In genomic region chr10:81408424-81408729, GRCm38 (mm10) we compare ENCODE assay signal across 9 mouse cellular contexts. TPM values are rescaled to one million over a fixed set of nuclear protein-coding genes. Genes with fewer than 3 reads are reported as not detected.
A peak's percentile ranks its signal among the peaks of the same experiment; 100 is the strongest.
DNase-seq lines count a peak whose midpoint lies in the region; ATAC-seq and TF ChIP-seq lines count a peak whose summit lies in the region.
"Had no signal": no experiment of that assay in that cellular context is flagged by ENCODE, and none has a peak within 500 bp of the region (broad histone marks: within the 10 kb centered on the region; RNA-seq: fewer than 3 reads in every experiment).

No protein-coding gene starts in this region.

- no peaks in the 10 kb centered on the region for H3K27me3 ChIP-seq in embryonic facial prominence, embryonic 15.5 days
- no peaks in the 10 kb centered on the region for H3K27me3 ChIP-seq in myocyte (ENCODE audit: control insufficient read depth, insufficient read depth, insufficient read length)

- H3K9ac ChIP-seq in embryonic facial prominence, embryonic 15.5 days: no peak overlapping the region
- H3K9ac ChIP-seq: forebrain, embryonic 15.5 days had no signal

- intact Hi-C loops in left cerebral cortex, adult 2 months (cut with DNase I): no loop called here
- intact Hi-C loops in left cerebral cortex, postnatal 10 days (cut with DNase I): no loop called here
- intact Hi-C loops in left cerebral cortex, postnatal 36 days (cut with DNase I): no loop called here

- peaks cover 19% of the 10 kb centered on the region for H3K79me2 ChIP-seq in myocyte (ENCODE audit: control insufficient read depth, insufficient read depth)

- WGBS in embryonic facial prominence, embryonic 15.5 days: 54% methylated on average over 13 of the region's 13 CpGs

- peak overlapping the region; percentile 56 for H3K27ac ChIP-seq in left cerebral cortex, adult 2 months
- H3K27ac ChIP-seq in embryonic facial prominence, embryonic 15.5 days (replicated peaks): peak overlapping the region; percentile 60; the same call in 1 of the 2 replicates
- H3K27ac ChIP-seq: forebrain, embryonic 15.5 days had no signal

- no peak for ATAC-seq in embryonic facial prominence, embryonic 15.5 days (ENCODE audit: insufficient number of reproducible peaks, low FRiP score, low TSS enrichment, low read depth)
- ATAC-seq in CD4-positive, CD25-positive, alpha-beta regulatory T cell, adult 4 months: no peak

- H3K4me3 ChIP-seq in left cerebral cortex, adult 2 months: no peak overlapping the region
- H3K4me3 ChIP-seq in embryonic facial prominence, embryonic 15.5 days (replicated peaks): no peak overlapping the region
- peak overlapping the region; percentile 5 for H3K4me3 ChIP-seq in myocyte
- H3K4me3 ChIP-seq: forebrain, embryonic 15.5 days had no signal

- H3K4me2 ChIP-seq in embryonic facial prominence, embryonic 15.5 days (replicated peaks): no peak overlapping the region
- peak overlapping the region; percentile 57 for H3K4me2 ChIP-seq in myocyte (ENCODE audit: low read depth)
- H3K4me2 ChIP-seq: forebrain, embryonic 15.5 days had no signal

- H3K36me3 ChIP-seq in embryonic facial prominence, embryonic 15.5 days: peaks cover 64% of the 10 kb centered on the region
- H3K36me3 ChIP-seq in myocyte (ENCODE audit: control insufficient read depth, insufficient read depth): peaks cover 27% of the 10 kb centered on the region

- no peak overlapping the region for H3ac ChIP-seq in myocyte (ENCODE audit: control insufficient read depth, insufficient read length)

- H3K9me3 ChIP-seq in embryonic facial prominence, embryonic 15.5 days (replicated peaks): no peaks in the 10 kb centered on the region
- H3K9me3 ChIP-seq: forebrain, embryonic 15.5 days had no signal

- no peak for TF ChIP-seq CTCF in left cerebral cortex, adult 2 months (IDR thresholded peaks at IDR 0.05)

- peak; percentile 95 for DNase-seq in heart, adult 11 months
- no peak for DNase-seq in heart, adult 18-20 months
- no peak for DNase-seq in left cerebral cortex, adult 2 months (ENCODE audit: extremely low spot score in 1 of 2, low spot score in 2 of 2)
- DNase-seq in left cerebral cortex, postnatal 10 days (ENCODE audit: extremely low spot score in 1 of 2, low spot score in 2 of 2): no peak
- DNase-seq in left cerebral cortex, postnatal 36 days (ENCODE audit: low spot score in 2 of 2): no peak

- peaks cover 84% of the 10 kb centered on the region for H3K4me1 ChIP-seq in embryonic facial prominence, embryonic 15.5 days

- no peak for TF ChIP-seq POLR2A in myocyte (IDR thresholded peaks at IDR 0.05; ENCODE audit: insufficient read length, low read depth)

TF ChIP-seq in myocyte, 11 proteins besides CTCF, POLR2A, EP300 and RAD21:
- TF ChIP-seq TCF12 (IDR thresholded peaks at IDR 0.05; ENCODE audit: insufficient read depth, poor library complexity, severe bottlenecking) (no peak), SRF (IDR thresholded peaks at IDR 0.05; ENCODE audit: control insufficient read depth, insufficient read length, low read depth) (no peak), USF1 (IDR thresholded peaks at IDR 0.05; ENCODE audit: low read depth) (peak; percentile 43), TCF3 (IDR thresholded peaks at IDR 0.05; ENCODE audit: insufficient read length, low read depth) (no peak), POLR2AphosphoS2 (IDR thresholded peaks at IDR 0.05; ENCODE audit: insufficient read length, low read depth) (no peak), MYOG (IDR thresholded peaks at IDR 0.05; ENCODE audit: control insufficient read depth in 1 of 3, insufficient read depth in 1 of 3, insufficient read length in 2 of 3, low read depth in 2 of 3) (no peak), MAX (IDR thresholded peaks at IDR 0.05; ENCODE audit: low read depth) (no peak)
TF ChIP-seq in myocyte: peak in this region for 1.

RNA-seq across cellular contexts. Expression of gene Smim24, which starts 15.5 kb away (rescaled TPM):
- total RNA-seq in heart, adult 18-20 months (2021): 1 to 10 TPM; 1.9 to 2.2 TPM
- 1 to 10 TPM; 1.3 to 1.4 TPM for total RNA-seq in left cerebral cortex, adult 2 months (2021)
- total RNA-seq in left cerebral cortex, postnatal 10 days (2021): 1 to 10 TPM; 2.0 to 2.2 TPM
- 5.0 and 8.3 TPM in 2 replicates for polyA plus RNA-seq in embryonic facial prominence, embryonic 15.5 days (2015; fragmentation: Nextera tagmentation; extraction: Ambion mirVana)
- polyA plus RNA-seq in myocyte (2012; fragmentation: generic; extraction: Trizol): 0.30 TPM
- polyA plus RNA-seq in CD4-positive, CD25-positive, alpha-beta regulatory T cell, adult 4 months (2017; shearing (Covaris generic)): 10 to 100 TPM in 1 of 2 experiments, 1 to 10 TPM in 1; 9.0 to 10.8 TPM
- total RNA-seq in left cerebral cortex, postnatal 36 days (2021): under 1 TPM; 0.77 to 0.94 TPM

RNA-seq across cellular contexts. Expression of gene Gm48552, which starts 19.6 kb away (rescaled TPM):
- total RNA-seq in heart, adult 18-20 months (2021): under 1 TPM in 1 of 2 experiments, not detected in 1; 0.51 TPM
- 1 to 10 TPM; 5.1 to 7.1 TPM for total RNA-seq in left cerebral cortex, adult 2 months (2021)
- total RNA-seq in left cerebral cortex, postnatal 10 days (2021): 1 to 10 TPM; 2.5 to 3.5 TPM
- polyA plus RNA-seq in embryonic facial prominence, embryonic 15.5 days (2015; fragmentation: Nextera tagmentation; extraction: Ambion mirVana): 1.6 and 2.9 TPM in 2 replicates
- 0.73 TPM for polyA plus RNA-seq in myocyte (2012; fragmentation: generic; extraction: Trizol)
- polyA plus RNA-seq in CD4-positive, CD25-positive, alpha-beta regulatory T cell, adult 4 months (2017; shearing (Covaris generic)): 1 to 10 TPM in 1 of 2 experiments, under 1 TPM in 1; 0.71 to 2.3 TPM
- 1 to 10 TPM; 1.9 to 4.9 TPM for total RNA-seq in left cerebral cortex, postnatal 36 days (2021)

RNA-seq across cellular contexts. Expression of gene Gm48551, which starts 24.1 kb away (rescaled TPM):
- 1 to 10 TPM in 1 of 2 experiments, under 1 TPM in 1; 0.65 to 2.3 TPM for total RNA-seq in heart, adult 18-20 months (2021)
- 1 to 10 TPM; 2.0 to 3.4 TPM for total RNA-seq in left cerebral cortex, adult 2 months (2021)
- 1 to 10 TPM; 3.4 to 5.0 TPM for total RNA-seq in left cerebral cortex, postnatal 10 days (2021)
- polyA plus RNA-seq in embryonic facial prominence, embryonic 15.5 days (2015; fragmentation: Nextera tagmentation; extraction: Ambion mirVana): 3.1 and 3.2 TPM in 2 replicates
- 1.7 TPM for polyA plus RNA-seq in myocyte (2012; fragmentation: generic; extraction: Trizol)
- 1 to 10 TPM; 2.2 to 3.7 TPM for polyA plus RNA-seq in CD4-positive, CD25-positive, alpha-beta regulatory T cell, adult 4 months (2017; shearing (Covaris generic))
- total RNA-seq in left cerebral cortex, postnatal 36 days (2021): 1 to 10 TPM; 2.5 to 4.3 TPM

RNA-seq across cellular contexts. Expression of gene Dohh, which starts 24.1 kb away (rescaled TPM):
- total RNA-seq in heart, adult 18-20 months (2021): 10 to 100 TPM; 49.9 to 59.6 TPM
- 10 to 100 TPM; 87.1 to 95.1 TPM for total RNA-seq in left cerebral cortex, adult 2 months (2021)
- 10 to 100 TPM; 79.3 to 83.5 TPM for total RNA-seq in left cerebral cortex, postnatal 10 days (2021)
- 83.1 and 85.2 TPM in 2 replicates for polyA plus RNA-seq in embryonic facial prominence, embryonic 15.5 days (2015; fragmentation: Nextera tagmentation; extraction: Ambion mirVana)
- 103 TPM for polyA plus RNA-seq in myocyte (2012; fragmentation: generic; extraction: Trizol)
- polyA plus RNA-seq in CD4-positive, CD25-positive, alpha-beta regulatory T cell, adult 4 months (2017; shearing (Covaris generic)): 10 to 100 TPM in 1 of 2 experiments, 1 to 10 TPM in 1; 9.4 to 13.9 TPM
- 100 to 1,000 TPM in 1 of 2 experiments, 10 to 100 TPM in 1; 80.0 to 103 TPM for total RNA-seq in left cerebral cortex, postnatal 36 days (2021)

RNA-seq across cellular contexts. Expression of gene Fzr1, which starts 30.1 kb away (rescaled TPM):
- 10 to 100 TPM; 27.6 to 35.6 TPM for total RNA-seq in heart, adult 18-20 months (2021)
- total RNA-seq in left cerebral cortex, adult 2 months (2021): 10 to 100 TPM; 69.1 to 70.6 TPM
- 10 to 100 TPM; 85.7 to 94.7 TPM for total RNA-seq in left cerebral cortex, postnatal 10 days (2021)
- 98.8 and 102 TPM in 2 replicates for polyA plus RNA-seq in embryonic facial prominence, embryonic 15.5 days (2015; fragmentation: Nextera tagmentation; extraction: Ambion mirVana)
- 42.0 TPM for polyA plus RNA-seq in myocyte (2012; fragmentation: generic; extraction: Trizol)
- polyA plus RNA-seq in CD4-positive, CD25-positive, alpha-beta regulatory T cell, adult 4 months (2017; shearing (Covaris generic)): 10 to 100 TPM; 12.3 to 16.4 TPM
- total RNA-seq in left cerebral cortex, postnatal 36 days (2021): 10 to 100 TPM; 67.8 to 72.2 TPM
